Mouse (Mus musculus) ES-E14 (cell line): ENCODE data around the gene Gast. TPM values are rescaled to one million over a fixed set of nuclear protein-coding genes. Genes with fewer than 3 reads are reported as not detected.
A peak's percentile ranks its signal among the peaks of the same experiment; 100 is the strongest.
"Not testable (repeated sequence)": the region's sequence is repeated elsewhere in the genome, so short reads cannot be mapped to it uniquely, and the experiment has no call there.

ENCODE experiments used
- DNase-seq: peaks from one replicate; pipeline ENCODE4 v3.0.0-alpha.2; 2013; ENCODE audit warnings: low read depth, low spot score
- H3K27ac ChIP-seq: 2 replicates; pipeline ENCODE4 v1.5.1; 2012; ENCODE audit warnings: low read depth, mild to moderate bottlenecking, low read length, moderate library complexity, mixed read lengths; ENCODE audit not compliant: poor library complexity, insufficient read depth, severe bottlenecking
- H3K36me3 ChIP-seq: 2 replicates; pipeline ENCODE4 v1.6.1; 2012; ENCODE audit warnings: mild to moderate bottlenecking, low read length, moderate library complexity, mixed read lengths; ENCODE audit not compliant: control insufficient read depth, poor library complexity, insufficient read depth, severe bottlenecking
- H3K4me1 ChIP-seq, 2 experiments: fragments of 150-350 bp in 1 of 2; sonication (generic) in 1 of 2; 2 replicates each; pipeline ENCODE4 v1.6.1; 2012; ENCODE audit warnings: low read length in 2 of 2, mild to moderate bottlenecking in 1 of 2, mixed read lengths in 1 of 2; ENCODE audit not compliant: control insufficient read depth in 2 of 2, insufficient read depth in 2 of 2, poor library complexity in 1 of 2
- H3K4me3 ChIP-seq, 2 experiments: fragments of 150-350 bp in 1 of 2; sonication (generic) in 1 of 2; 2 replicates each; pipeline ENCODE4 v1.5.1; 2012; ENCODE audit warnings: low read length in 2 of 2, low read depth in 1 of 2, mild to moderate bottlenecking in 1 of 2, mixed read lengths in 1 of 2; ENCODE audit not compliant: insufficient read depth in 1 of 2, poor library complexity in 1 of 2, severe bottlenecking in 1 of 2
- H3K9ac ChIP-seq: 2 replicates; pipeline ENCODE4 v1.6.1; 2012; ENCODE audit warnings: low read depth, mild to moderate bottlenecking, low read length, mixed read lengths; ENCODE audit not compliant: poor library complexity, insufficient read depth, severe bottlenecking
- H3K9me3 ChIP-seq: fragments of 150-350 bp; sonication (generic); 2 replicates; pipeline ENCODE4 v1.6.1; 2012; ENCODE audit warnings: low read depth, mild to moderate bottlenecking, low read length; ENCODE audit not compliant: control insufficient read depth, insufficient read depth
- CHD2 ChIP-seq: IDR thresholded peaks from 2 replicates; pipeline ENCODE4 v1.6.1; 2014; ENCODE audit warnings: mild to moderate bottlenecking, low read depth, low read length, inconsistent platforms
- HCFC1 ChIP-seq: IDR thresholded peaks from 2 replicates; pipeline ENCODE4 v1.6.1; 2012; ENCODE audit warnings: low read length, inconsistent platforms, borderline replicate concordance; ENCODE audit not compliant: insufficient read depth
- MAFK ChIP-seq: IDR thresholded peaks from 2 replicates; pipeline ENCODE4 v1.6.1; 2014; ENCODE audit warnings: mild to moderate bottlenecking, low read depth, low read length, inconsistent platforms; ENCODE audit not compliant: insufficient read depth
- ZC3H11A ChIP-seq: IDR thresholded peaks from 2 replicates; pipeline ENCODE4 v1.6.1; 2012; ENCODE audit warnings: low read depth, mild to moderate bottlenecking, inconsistent platforms, low read length, borderline replicate concordance
- ZNF384 ChIP-seq: IDR thresholded peaks from 2 replicates; pipeline ENCODE4 v1.6.1; 2012; ENCODE audit warnings: low read depth, low read length, inconsistent platforms
- in situ Hi-C, 2 experiments: fragments of 600-800 bp; cut with MboI; formaldehyde crosslinking; loops; one replicate each; pipeline ENCODE4 v1.15.1; 2025; ENCODE audit warnings: low sequenced_read_pairs in 2 of 2, inconsistent platforms in 1 of 2; ENCODE audit not compliant: unreplicated experiment in 2 of 2
- total RNA-seq: library from RNA; depleted of rRNA; stranded (reverse); fragments of 300-350 nt; gene quantifications from 2 replicates; pipeline ENCODE4 v1.2.3, GENCODE M21; 2012

Gene Gast
- total RNA-seq, 1 experiment, result 1.6 TPM

DNA sequence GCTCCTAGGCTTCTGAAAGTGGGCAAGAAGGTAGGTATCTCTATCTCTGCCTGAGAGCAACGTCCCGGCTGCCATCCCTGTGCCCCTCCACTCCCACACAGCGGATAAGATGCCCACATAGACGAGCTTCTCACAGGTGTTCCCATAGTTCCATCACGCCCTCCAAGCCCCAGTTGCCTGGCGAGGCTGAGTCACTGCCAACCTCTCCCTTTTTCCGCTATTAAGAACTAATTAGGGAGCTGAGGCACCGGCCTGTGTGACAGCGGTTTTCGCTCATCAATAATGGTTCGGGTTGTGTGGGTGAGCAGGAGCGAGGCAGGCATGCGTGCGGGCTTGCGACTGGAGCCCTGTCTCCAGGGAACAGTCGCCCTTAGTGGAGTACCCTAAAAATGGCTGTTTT lies 4.0 kb upstream of the Gast start:
- H3K36me3 ChIP-seq, result no peaks in the 10 kb centered on the region
- no peak for TF ChIP-seq MAFK
- no peak for TF ChIP-seq ZNF384
- no peak for TF ChIP-seq ZC3H11A
- no peak for TF ChIP-seq CHD2
- H3K4me3 ChIP-seq, result peak overlapping the region; percentile 41 to 51

DNA sequence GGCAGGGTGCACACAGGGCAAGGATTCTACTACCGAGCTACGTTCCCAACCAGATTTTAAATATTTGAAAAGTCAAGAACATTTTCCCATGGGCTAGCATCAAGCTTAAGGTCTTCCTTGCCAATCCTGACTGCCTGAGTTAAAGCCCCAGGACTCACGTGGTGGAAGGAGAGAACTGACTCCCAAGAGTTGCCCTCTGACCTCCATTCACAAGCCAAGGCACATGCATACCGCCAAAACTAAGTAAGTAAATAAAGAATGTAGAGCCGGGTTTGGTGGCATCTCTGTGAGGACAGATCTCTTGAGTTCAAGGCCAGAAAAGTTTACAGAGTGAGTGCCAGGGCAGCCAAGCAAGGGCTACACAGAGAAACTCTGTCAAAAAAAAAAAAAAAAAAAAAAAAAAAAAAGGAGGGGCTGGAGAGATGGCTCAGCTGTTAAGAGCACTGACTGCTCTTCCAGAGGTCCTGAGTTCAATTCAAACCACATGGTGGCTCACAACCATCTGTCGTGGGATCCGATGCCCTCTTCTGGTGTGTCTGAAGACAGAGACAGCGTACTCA lies 3.3 kb upstream of the Gast start:
- H3K27ac ChIP-seq, H3K9me3 ChIP-seq, H3K4me3 ChIP-seq, H3K36me3 ChIP-seq, DNase-seq, H3K9ac ChIP-seq, in situ Hi-C loops: not testable (repeated sequence)
- H3K4me1 ChIP-seq, result peaks cover 0 to 10% of the 10 kb centered on the region in 2 experiments; a peak in 2 of 4 replicates
- peak; percentile 68; the same call in 1 of the 2 replicates for TF ChIP-seq ZNF384

More for the DNA sequence above, 4.0 kb upstream of the Gast start:
- H3K4me1 ChIP-seq, result peaks cover 0 to 10% of the 10 kb centered on the region in 2 experiments; a peak in 2 of 4 replicates
- DNase-seq, result no peak
- in situ Hi-C loops, result no loop called here
- peak overlapping the region; percentile 19; the same call in 1 of the 2 replicates for H3K9ac ChIP-seq
- H3K27ac ChIP-seq, result no peak overlapping the region
- no peaks in the 10 kb centered on the region for H3K9me3 ChIP-seq

DNA sequence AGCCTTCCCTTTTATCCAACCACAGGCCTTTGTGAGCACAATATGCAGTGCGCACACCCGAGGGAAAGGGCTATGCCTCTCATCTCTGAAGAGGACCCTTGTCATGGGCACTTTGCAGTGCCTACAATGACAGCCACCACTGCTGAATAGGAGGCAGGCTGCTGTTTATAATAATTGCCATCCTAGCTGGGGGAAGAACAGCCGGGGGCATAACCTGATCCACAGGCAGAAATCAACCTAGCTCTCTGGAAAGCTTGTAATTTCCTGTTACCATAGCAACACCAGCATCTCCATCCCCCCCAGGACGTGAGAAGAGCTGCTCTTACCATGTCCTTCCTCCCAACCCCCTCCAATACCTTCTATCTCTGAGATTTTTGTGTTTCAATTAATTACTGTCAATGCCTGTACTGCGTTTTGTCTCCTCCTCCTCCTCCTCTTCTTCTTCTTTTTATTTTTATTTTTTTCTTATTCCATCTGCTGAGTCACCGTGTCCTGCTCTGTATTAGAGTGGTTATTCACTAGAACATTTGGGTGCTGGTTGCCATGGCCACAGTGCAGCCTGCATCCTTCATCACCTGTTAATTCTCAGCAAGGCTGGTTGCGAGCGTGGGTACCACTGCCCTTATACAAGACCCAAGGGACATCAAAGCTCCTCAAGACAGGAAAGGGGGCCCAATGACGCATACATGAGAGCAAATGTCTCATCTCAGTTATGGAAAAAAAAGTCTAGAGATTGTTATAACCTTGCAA lies 1.3 kb upstream of the Gast start:
- no peak for TF ChIP-seq MAFK
- no peak for TF ChIP-seq ZNF384
- TF ChIP-seq HCFC1, result no peak
- no peak for TF ChIP-seq CHD2
- no peak for TF ChIP-seq ZC3H11A
- H3K9me3 ChIP-seq, result no peaks in the 10 kb centered on the region
- in situ Hi-C loops, result no loop called here
- H3K27ac ChIP-seq, result no peak overlapping the region
- no peaks in the 10 kb centered on the region for H3K36me3 ChIP-seq
- DNase-seq, result no peak
- no peak overlapping the region for H3K4me3 ChIP-seq
- peaks cover 0 to 10% of the 10 kb centered on the region in 2 experiments; a peak in 2 of 4 replicates for H3K4me1 ChIP-seq
- no peak overlapping the region for H3K9ac ChIP-seq

DNA sequence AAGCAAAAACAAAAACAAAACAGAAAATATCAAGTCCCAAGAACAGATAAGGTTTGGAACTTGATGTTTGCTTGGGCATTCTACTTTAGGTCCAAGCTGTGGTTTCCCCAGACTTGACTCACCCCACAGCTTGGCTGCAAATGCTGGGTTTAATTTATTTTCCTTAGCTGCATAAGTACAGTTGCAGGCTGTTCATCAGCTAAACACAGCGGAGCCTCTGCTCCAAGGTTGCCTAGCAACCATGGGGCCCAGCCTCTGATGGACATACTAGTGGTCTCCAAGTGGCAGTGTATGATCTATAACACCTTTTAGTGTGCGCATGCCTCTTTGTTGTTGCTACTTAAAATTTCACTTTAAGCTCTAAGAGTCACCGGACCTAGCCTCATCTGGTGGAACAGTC lies 1.5 kb downstream of the Gast start:
- H3K9ac ChIP-seq, result no peak overlapping the region
- H3K36me3 ChIP-seq, result no peaks in the 10 kb centered on the region
- no peak overlapping the region for H3K4me3 ChIP-seq
- in situ Hi-C loops, result no loop called here
- no peak for DNase-seq
- TF ChIP-seq ZNF384 (no peak), HCFC1 (no peak), CHD2 (no peak), MAFK (no peak), ZC3H11A (no peak)
- no peaks in the 10 kb centered on the region for H3K9me3 ChIP-seq
- H3K4me1 ChIP-seq, result peaks cover 0 to 5% of the 10 kb centered on the region in 2 experiments; a peak in 1 of 4 replicates
- H3K27ac ChIP-seq, result no peak overlapping the region
